Mouse (Mus musculus) forebrain, embryonic 10.5 days (tissue): ENCODE results near the gene Dhx30. TPM values are rescaled to one million over a fixed set of nuclear protein-coding genes. Genes with fewer than 3 reads are reported as not detected.
"Not testable (repeated sequence)": the region's sequence is repeated elsewhere in the genome, so short reads cannot be mapped to it uniquely, and the experiment has no call there.

Experiments used
- DNase-seq: peaks from one replicate; pipeline ENCODE4 v3.0.0-alpha.2; 2017; ENCODE audit warnings: low spot score; ENCODE audit errors: extremely low spot score
- H3K27ac ChIP-seq: fragments of 300-500 bp; sonication (generic); 2 replicates; pipeline ENCODE4 v1.5.1; 2016; ENCODE audit warnings: mild to moderate bottlenecking
- H3K27me3 ChIP-seq: fragments of 300-500 bp; sonication (generic); 2 replicates; pipeline ENCODE4 v1.6.1; 2016; ENCODE audit warnings: mild to moderate bottlenecking; ENCODE audit not compliant: poor library complexity, severe bottlenecking
- H3K36me3 ChIP-seq: fragments of 300-500 bp; sonication (generic); replicated peaks from 2 replicates; pipeline ENCODE4 v1.6.1; 2016; ENCODE audit warnings: mild to moderate bottlenecking, moderate library complexity
- H3K4me1 ChIP-seq: fragments of 300-500 bp; sonication (generic); 2 replicates; pipeline ENCODE4 v1.6.1; 2016
- H3K4me3 ChIP-seq: fragments of 300-500 bp; sonication (generic); 2 replicates; pipeline ENCODE4 v1.5.1; 2016; ENCODE audit warnings: mild to moderate bottlenecking, moderate library complexity
- H3K9me3 ChIP-seq: fragments of 300-500 bp; sonication (generic); 2 replicates; pipeline ENCODE4 v1.6.1; 2016; ENCODE audit warnings: mild to moderate bottlenecking, moderate library complexity
- WGBS: fragments of 180-500 bp; shearing (Covaris S2); methylation state at CpG from one replicate; pipeline ENCODE4 v1.1.7; 2016; 5-methylcytosine and 5-hydroxymethylcytosine counted together
- polyA plus RNA-seq: library from polyadenylated mRNA; unstranded; fragments of >200 nt; fragmentation: Nextera tagmentation; extraction: Ambion mirVana; gene quantifications from 2 replicates; pipeline ENCODE4 v1.2.1, GENCODE M21; 2016

The Dhx30 gene
- polyA plus RNA-seq, 1 experiment from 2014 or later, result 200 TPM

GRCm38 (mm10) chr9:110124008-110124540 lies 6.4 kb upstream of the Dhx30 start:
- not testable (repeated sequence) for H3K9me3 ChIP-seq, H3K27ac ChIP-seq, H3K4me3 ChIP-seq, H3K4me1 ChIP-seq, DNase-seq, H3K27me3 ChIP-seq
- WGBS, result 65% methylated on average over 2 of the region's 2 CpGs
- H3K36me3 ChIP-seq, result peaks cover 11% of the 10 kb centered on the region

GRCm38 (mm10) chr9:110123322-110123721 lies 5.7 kb upstream of the Dhx30 start:
- WGBS, result 92% methylated on average over 2 of the region's 2 CpGs
- no peaks in the 10 kb centered on the region for H3K27me3 ChIP-seq
- peaks cover 17% of the 10 kb centered on the region for H3K36me3 ChIP-seq
- H3K9me3 ChIP-seq, result no peaks in the 10 kb centered on the region
- H3K4me1 ChIP-seq, result peaks cover 7% of the 10 kb centered on the region
- H3K4me3 ChIP-seq, result no peak overlapping the region
- H3K27ac ChIP-seq, result no peak overlapping the region
- DNase-seq, result no peak

GRCm38 (mm10) chr9:110121424-110121823 lies 3.8 kb upstream of the Dhx30 start:
- H3K27ac ChIP-seq, result no peak overlapping the region
- DNase-seq, result no peak
- no peak overlapping the region for H3K4me3 ChIP-seq
- no peaks in the 10 kb centered on the region for H3K27me3 ChIP-seq
- 83% methylated on average over 4 of the region's 4 CpGs for WGBS
- H3K36me3 ChIP-seq, result peaks cover 17% of the 10 kb centered on the region
- H3K9me3 ChIP-seq, result no peaks in the 10 kb centered on the region
- peaks cover 12% of the 10 kb centered on the region for H3K4me1 ChIP-seq

GRCm38 (mm10) chr9:110118249-110118648 lies 619 bp upstream of the Dhx30 start:
- H3K4me1 ChIP-seq, result peaks cover 24% of the 10 kb centered on the region
- H3K36me3 ChIP-seq, result peaks cover 40% of the 10 kb centered on the region
- H3K9me3 ChIP-seq, result no peaks in the 10 kb centered on the region
- no peak for DNase-seq
- H3K4me3 ChIP-seq, result peak overlapping the region; percentile 96
- H3K27me3 ChIP-seq, result no peaks in the 10 kb centered on the region
- H3K27ac ChIP-seq, result peak overlapping the region; percentile 99
- 54% methylated on average over 1 of the region's 1 CpGs for WGBS

- peak within 1 kb of the TSS; percentile 99 for H3K27ac ChIP-seq
- under 1% methylated on average over 77 of the region's 79 CpGs for WGBS
- H3K9me3 ChIP-seq, result no peaks in the 10 kb centered on the region
- H3K36me3 ChIP-seq, result peaks cover 51% of the 10 kb centered on the region
- peaks cover 24% of the 10 kb centered on the region for H3K4me1 ChIP-seq
- peak; percentile 93 for DNase-seq
- no peaks in the 10 kb centered on the region for H3K27me3 ChIP-seq
- peak within 1 kb of the TSS; percentile 96 for H3K4me3 ChIP-seq
Measured at GRCm38 (mm10) chr9:110116977-110117778, 452 bp downstream of the Dhx30 start, which contains the start of gene Smarcc1. Gene Smarcc1, plus strand, starts transcription at chr9:110117708.

GRCm38 (mm10) chr9:110116353-110116976 lies 1.2 kb downstream of the Dhx30 start:
- Histone ChIP-seq H3K9me3 (no peaks in the 10 kb centered on the region), H3K27ac (peak overlapping the region; percentile 99), H3K27me3 (no peaks in the 10 kb centered on the region), H3K4me1 (peaks cover 24% of the 10 kb centered on the region), H3K4me3 (peak overlapping the region; percentile 96), H3K36me3 (peaks cover 58% of the 10 kb centered on the region)
- WGBS, result 14% methylated on average over 10 of the region's 10 CpGs
- DNase-seq, result no peak

GRCm38 (mm10) chr9:110100627-110101600 lies 16.7 kb downstream of the Dhx30 start:
- peak; percentile 92 for DNase-seq
- H3K9me3 ChIP-seq, result no peaks in the 10 kb centered on the region
- peak overlapping the region; percentile 83 for H3K4me3 ChIP-seq
- H3K36me3 ChIP-seq, result peaks cover 88% of the 10 kb centered on the region
- peaks cover 13% of the 10 kb centered on the region for H3K4me1 ChIP-seq
- H3K27ac ChIP-seq, result peak overlapping the region; percentile 91
- H3K27me3 ChIP-seq, result no peaks in the 10 kb centered on the region
- 3% methylated on average over 41 of the region's 41 CpGs for WGBS

- Histone ChIP-seq H3K9me3 (no peaks in the 10 kb centered on the region), H3K27me3 (no peaks in the 10 kb centered on the region), H3K36me3 (peaks cover 88% of the 10 kb centered on the region), H3K4me1 (peaks cover 13% of the 10 kb centered on the region), H3K27ac (no peak overlapping the region), H3K4me3 (no peak overlapping the region)
- WGBS, result 92% methylated on average over 3 of the region's 3 CpGs
- no peak for DNase-seq
Measured at GRCm38 (mm10) chr9:110097791-110098190, 19.8 kb downstream of the Dhx30 start.

- Histone ChIP-seq H3K4me1 (peaks cover under 1% of the 10 kb centered on the region), H3K36me3 (peaks cover 100% of the 10 kb centered on the region), H3K27me3 (no peaks in the 10 kb centered on the region), H3K9me3 (no peaks in the 10 kb centered on the region), H3K4me3 (no peak overlapping the region), H3K27ac (no peak overlapping the region)
- DNase-seq, result no peak
- WGBS, result 94% methylated on average over 4 of the region's 4 CpGs
Measured at GRCm38 (mm10) chr9:110094761-110095160, 22.9 kb downstream of the Dhx30 start.

- Histone ChIP-seq H3K27me3 (no peaks in the 10 kb centered on the region), H3K9me3 (no peaks in the 10 kb centered on the region), H3K4me3 (no peak overlapping the region), H3K27ac (no peak overlapping the region), H3K36me3 (peaks cover 100% of the 10 kb centered on the region), H3K4me1 (no peaks in the 10 kb centered on the region)
- WGBS, result 84% methylated on average over 4 of the region's 4 CpGs
- DNase-seq, result no peak
Measured at GRCm38 (mm10) chr9:110093303-110093702, 24.3 kb downstream of the Dhx30 start.

GRCm38 (mm10) chr9:110085693-110086092 lies 31.9 kb downstream of the Dhx30 start:
- Histone ChIP-seq H3K9me3 (no peaks in the 10 kb centered on the region), H3K27me3 (no peaks in the 10 kb centered on the region), H3K4me1 (no peaks in the 10 kb centered on the region), H3K4me3 (no peak overlapping the region), H3K27ac (no peak overlapping the region), H3K36me3 (peaks cover 100% of the 10 kb centered on the region)
- WGBS, result 94% methylated on average over 8 of the region's 8 CpGs
- no peak for DNase-seq
